Mouse (Mus musculus): ENCODE results near the gene Sppl2a.
"Not testable (repeated sequence)": the region's sequence is repeated elsewhere in the genome, so short reads cannot be mapped to it uniquely, and the experiment has no call there.

The Sppl2a gene

DNA sequence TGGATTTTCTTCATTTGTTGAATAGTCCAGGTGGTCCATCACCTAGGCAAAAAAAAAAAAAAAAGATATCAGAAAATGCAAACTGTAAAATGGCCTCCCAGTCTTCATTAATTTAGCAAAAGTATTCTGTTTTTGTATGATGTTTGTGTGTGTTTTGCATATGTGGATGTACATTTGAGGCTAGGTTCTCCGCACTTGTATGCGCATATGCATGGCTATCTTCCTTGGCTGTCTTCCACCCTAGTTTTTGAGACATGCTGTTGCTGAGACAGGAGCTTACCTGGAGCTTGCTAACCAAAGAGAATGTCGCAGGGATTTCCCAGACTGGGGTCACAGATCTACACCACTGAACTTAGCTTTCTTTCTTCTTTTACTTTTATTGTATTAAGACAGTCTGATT lies 38.8 kb downstream of the Sppl2a start:
- no peak for DNase-seq (ENCODE audit: low spot score)

- no peak for DNase-seq (ENCODE audit: low spot score)
These were observed 40.7 kb downstream of the Sppl2a start for GRCm38 (mm10) chr2:126892316-126892715.

DNA sequence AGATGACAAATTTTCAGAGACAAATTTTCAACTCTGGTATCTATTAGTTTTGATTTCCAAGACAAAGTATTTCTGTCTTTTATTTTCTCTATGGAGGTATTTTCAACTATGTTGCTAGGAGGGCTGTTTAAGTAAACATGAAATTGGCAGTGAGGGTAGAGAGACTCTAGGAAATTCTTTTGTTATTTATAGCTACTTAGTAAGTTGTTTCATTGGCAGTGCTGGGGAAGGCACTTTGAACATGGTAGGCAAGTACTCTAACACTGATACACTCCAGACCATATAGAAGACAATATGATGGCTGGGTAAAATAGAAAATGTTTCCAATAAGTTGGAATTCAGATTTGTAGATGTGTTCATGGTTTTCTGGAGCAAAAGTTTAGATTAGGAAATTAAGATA lies 41.3 kb downstream of the Sppl2a start:
- DNase-seq (ENCODE audit: low spot score): no peak

GRCm38 (mm10) chr2:126887141-126887540 lies 45.9 kb downstream of the Sppl2a start:
- no peak for DNase-seq (ENCODE audit: low spot score)

DNA sequence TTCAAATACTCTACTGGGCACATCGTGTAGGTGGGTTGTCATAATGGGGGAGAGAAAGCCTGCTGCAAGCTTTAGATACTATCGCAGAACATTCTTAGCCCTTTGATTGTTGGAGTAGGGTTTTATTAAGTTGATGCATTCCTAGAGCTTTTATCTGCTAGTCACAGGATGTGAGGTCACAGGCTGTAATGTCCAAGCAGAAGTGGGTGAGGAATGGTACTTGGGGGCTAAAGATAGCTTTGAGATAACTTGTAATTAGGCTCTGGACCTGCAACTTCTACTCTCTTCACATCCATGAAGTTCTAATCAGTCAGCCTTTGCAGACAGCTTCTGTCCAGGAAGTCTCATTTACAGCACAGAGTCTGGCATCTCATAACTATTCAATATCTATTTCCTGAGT lies 47.2 kb downstream of the Sppl2a start:
- DNase-seq (ENCODE audit: low spot score): no peak

DNA sequence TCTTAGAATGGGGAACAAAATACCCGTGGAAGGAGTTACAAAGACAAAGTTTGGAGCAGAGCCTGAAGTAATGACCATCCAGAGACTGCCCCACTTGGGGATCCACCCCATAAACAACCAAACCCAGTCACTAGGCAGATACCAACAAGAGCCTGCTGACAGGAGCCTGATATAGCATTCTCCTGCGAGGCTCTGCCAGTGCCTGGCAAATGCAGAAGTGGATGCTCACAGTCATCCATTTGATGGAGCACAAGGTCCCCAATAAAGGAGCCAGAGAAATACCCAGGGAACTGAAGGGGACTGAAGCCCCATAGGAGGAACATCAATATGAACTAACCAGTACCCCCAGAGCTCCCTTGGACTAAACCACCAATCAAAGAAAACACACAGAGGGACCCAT lies 50.3 kb downstream of the Sppl2a start:
- not testable (repeated sequence) for DNase-seq (ENCODE audit: low spot score)

- DNase-seq (ENCODE audit: low spot score): no peak
These were observed 55.0 kb downstream of the Sppl2a start for GRCm38 (mm10) chr2:126877991-126878390.

GRCm38 (mm10) chr2:126875871-126876796 lies 56.9 kb downstream of the Sppl2a start, which contains the start of gene Trpm7:
TSS of gene Trpm7 (minus strand) at chr2:126876230.
- peak; percentile 88 for DNase-seq (ENCODE audit: low spot score)

GRCm38 (mm10) chr2:126875516-126875835 lies 57.6 kb downstream of the Sppl2a start:
- DNase-seq (ENCODE audit: low spot score): no peak

DNA sequence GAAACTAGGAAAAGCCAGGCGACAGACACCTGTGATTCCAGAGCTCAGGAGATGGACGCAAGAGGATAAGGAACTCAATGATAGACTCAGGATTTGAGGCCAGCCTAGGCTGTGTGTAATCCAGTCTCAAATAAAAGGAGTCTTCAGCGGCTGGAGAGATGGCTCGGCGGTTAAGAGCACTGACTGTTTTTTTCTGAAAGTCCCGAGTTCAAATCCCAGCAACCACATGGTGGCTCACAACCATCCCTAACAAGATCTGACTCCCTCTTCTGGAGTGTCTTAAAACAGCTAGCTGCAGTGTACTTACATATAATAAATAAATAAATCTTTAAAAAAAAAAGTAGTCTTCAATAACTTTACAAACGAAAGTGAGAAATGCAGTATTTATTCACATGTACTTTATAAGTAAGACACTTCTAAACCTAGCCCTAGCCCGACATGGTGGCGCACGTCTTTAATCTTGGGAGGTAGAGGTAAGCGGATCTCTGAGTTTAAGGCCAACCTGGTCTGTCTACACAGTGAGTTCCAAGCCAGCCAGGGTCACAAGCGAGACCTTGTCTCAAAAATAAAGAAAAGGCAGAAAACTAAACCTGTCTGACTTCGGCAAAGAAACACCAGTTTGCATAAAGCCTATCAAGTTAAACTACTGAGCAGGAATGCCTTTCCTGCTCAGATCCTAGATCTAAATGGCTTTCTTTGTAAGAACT lies 58.1 kb downstream of the Sppl2a start:
- DNase-seq (ENCODE audit: low spot score): peak; percentile 8

DNA sequence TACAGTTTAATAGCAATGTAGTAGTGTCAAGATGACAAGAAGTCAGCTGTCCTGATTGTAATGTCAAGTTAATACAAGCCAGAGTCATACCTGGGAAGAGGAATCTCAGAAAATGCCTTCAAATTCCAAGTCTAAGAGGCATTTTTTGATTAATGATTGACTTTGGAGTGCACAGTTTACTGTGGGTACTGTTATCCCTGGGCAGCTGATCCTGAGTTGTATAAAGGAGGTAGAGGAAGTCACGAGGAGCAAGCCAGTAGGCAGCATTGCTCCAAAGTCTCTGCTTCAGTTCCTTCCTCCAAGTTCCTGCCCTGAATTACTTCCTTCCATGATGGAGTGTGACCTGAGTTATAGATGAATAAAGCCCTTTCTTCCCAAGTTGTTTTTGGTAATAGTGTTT lies 66.7 kb downstream of the Sppl2a start:
- no peak for DNase-seq (ENCODE audit: low spot score)

DNA sequence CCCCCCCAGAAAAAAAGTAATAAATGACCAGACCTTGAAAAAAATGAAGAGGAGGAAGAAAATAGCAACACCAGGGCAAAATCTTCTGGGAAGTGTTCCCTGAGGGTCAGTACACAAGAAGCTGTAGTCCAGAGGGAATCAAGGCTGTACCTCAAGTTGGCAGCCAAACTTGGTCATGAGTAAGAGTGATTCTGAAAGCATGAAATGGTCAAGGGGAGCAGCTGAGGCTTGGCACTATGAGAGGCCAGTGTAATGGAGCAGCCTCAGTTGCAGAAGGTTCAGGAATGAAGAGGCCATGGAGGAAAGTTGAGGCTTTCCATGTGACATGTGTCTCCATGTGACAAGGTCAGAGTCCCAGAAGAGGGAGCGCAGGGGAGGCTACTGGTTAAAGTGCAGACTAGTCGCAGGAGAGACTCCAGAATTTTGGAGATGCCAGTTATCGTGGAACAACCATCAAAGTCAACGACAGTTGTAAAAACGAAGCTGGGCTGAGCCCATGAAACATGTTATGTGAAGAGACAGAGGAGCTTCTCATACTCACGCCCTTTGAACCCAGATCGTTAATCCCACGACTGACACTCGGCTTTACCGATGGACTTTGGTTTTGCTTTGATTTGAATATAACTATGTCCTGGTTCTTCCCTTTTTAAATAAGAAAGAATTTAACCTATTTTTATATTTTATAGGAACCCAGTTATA lies 67.4 kb downstream of the Sppl2a start:
- DNase-seq (ENCODE audit: low spot score): no peak

DNA sequence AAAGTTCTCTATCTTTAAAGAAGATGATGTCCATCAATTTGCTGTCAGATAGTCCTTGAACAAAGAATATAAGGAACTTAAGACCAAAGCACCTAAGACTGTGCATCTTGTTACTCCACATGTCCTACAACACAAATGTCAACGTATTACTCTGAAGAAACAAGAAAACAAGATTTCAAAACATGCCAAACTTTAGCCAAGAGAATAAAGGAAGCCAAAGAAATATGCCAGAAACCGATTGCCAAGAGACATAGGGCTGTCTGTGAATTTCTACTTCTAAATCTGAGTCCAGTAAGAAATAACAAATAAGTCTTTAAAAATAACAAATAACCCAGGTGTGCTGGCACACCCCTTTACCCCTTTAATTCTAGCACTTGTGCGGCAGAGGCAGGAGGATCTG lies 68.0 kb downstream of the Sppl2a start:
- DNase-seq (ENCODE audit: low spot score): no peak

GRCm38 (mm10) chr2:126844751-126845150 lies 88.3 kb downstream of the Sppl2a start:
- DNase-seq (ENCODE audit: low spot score): no peak

Measured in spleen, adult 12 weeks (tissue).